Mouse (Mus musculus): Measurements from ENCODE around the gene Clybl.

Clybl gene

GRCm38 (mm10) chr14:122181078-122181814 lies at the start of gene Clybl:
Gene Clybl, plus strand, starts transcription at chr14:122181704.
- DNase-seq (ENCODE audit: low read depth, low spot score): peak; percentile 95

DNA sequence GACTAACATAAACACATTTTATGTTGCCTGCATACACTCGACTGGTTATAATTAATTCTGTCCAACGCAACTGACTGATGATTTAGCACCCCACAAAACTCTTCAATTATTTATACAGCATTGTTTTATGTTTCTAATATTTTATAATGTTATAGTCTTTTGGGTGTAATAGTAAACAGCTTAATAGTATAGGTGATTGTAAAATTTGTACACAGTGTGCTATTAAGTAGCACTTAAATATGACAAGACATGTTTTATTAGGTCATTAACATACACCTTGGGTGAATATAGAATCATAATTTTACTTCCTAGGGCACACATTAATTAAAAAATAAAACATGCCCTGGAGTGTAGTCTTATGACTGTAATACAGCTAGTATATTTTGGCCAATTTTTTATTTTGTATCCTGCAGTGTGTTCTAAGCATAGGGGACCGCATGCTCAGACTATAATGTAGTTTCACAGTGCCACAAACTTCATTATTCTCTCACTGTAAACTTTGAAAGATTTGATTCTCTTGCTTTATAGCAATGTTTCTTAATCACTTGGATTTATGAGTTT lies 45.1 kb upstream of the Clybl start:
- DNase-seq (ENCODE audit: low read depth, low spot score): no peak

GRCm38 (mm10) chr14:122137234-122137633 lies 44.3 kb upstream of the Clybl start:
- no peak for DNase-seq (ENCODE audit: low read depth, low spot score)

- no peak for DNase-seq (ENCODE audit: low read depth, low spot score)
Observed at GRCm38 (mm10) chr14:122140126-122140525, 41.4 kb upstream of the Clybl start.

DNA sequence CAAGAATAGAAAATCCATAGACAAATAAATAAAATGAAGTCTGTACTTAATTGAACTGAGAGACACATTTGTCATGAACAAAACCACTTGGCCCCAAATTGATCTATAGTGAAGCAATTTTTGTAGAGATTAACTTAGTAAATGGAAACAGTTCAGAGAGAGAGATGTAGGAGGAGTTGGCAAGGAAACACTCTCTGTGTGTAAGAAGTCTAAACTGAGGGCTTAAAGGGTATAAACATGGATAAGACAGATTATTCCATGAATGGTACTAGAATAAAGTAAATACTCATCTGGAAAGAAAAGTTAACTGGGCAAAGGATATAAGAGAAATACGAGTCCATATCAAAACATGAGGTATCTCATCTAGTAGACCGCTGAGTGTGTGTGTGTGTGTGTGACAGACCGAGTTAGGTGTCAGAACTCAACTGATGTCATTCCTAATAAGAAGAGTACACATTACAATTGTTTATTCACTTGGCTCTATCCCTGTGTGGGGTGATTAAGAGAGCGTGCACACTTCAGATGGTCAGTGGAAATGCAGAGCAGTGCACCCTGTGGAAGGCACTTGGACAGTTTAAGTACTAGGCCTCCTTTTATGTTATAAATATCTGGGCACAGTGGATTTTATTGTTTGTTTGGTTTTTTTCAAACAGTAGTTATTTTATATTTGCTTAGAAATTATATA lies 37.8 kb upstream of the Clybl start:
- DNase-seq (ENCODE audit: low read depth, low spot score): no peak

DNA sequence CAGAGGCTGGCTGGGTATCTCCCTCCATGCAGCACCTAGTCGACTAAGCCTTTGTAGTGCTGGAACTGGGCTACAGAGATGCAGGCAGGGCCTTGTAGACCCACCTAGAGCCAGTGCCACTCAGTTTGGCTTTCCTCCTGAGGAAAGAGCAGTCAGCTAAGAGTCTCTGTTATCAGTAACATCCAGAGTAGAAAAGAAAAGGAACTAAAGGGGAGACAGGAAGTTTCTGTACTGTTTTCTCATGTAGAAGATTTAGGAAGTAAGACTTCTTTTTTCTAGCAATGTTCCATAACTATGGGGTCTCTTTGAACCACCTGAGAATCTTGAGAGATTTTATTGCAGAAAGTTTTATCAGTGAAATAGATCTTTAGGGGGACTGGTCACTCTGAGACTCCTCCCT lies 36.1 kb upstream of the Clybl start:
- DNase-seq (ENCODE audit: low read depth, low spot score): no peak

DNA sequence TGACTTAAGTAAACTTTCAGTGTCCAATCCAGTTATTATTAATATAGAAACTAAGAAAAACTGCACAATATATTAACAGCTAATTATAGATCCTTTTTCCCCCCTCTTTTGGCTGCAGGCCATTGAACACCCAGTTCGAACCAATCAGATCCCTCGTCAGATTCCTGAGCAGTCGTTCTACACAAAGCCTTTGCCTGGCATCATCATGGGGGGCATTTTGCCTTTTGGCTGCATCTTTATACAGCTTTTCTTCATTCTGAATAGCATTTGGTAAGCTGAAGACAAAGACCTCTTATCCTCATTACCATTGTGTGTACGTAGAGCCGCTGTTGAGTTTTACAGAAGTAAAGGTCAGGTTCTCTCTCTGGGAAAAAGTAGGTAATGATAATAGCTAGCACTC lies 30.9 kb upstream of the Clybl start:
- DNase-seq (ENCODE audit: low read depth, low spot score): no peak

- no peak for DNase-seq (ENCODE audit: low read depth, low spot score)
Observed at GRCm38 (mm10) chr14:122157738-122158137, 23.8 kb upstream of the Clybl start.

GRCm38 (mm10) chr14:122160916-122161315 lies 20.6 kb upstream of the Clybl start:
- DNase-seq (ENCODE audit: low read depth, low spot score): no peak

GRCm38 (mm10) chr14:122168912-122169311 lies 12.6 kb upstream of the Clybl start:
- no peak for DNase-seq (ENCODE audit: low read depth, low spot score)

GRCm38 (mm10) chr14:122170202-122170781 lies 11.2 kb upstream of the Clybl start:
- DNase-seq (ENCODE audit: low read depth, low spot score): peak; percentile 10

DNA sequence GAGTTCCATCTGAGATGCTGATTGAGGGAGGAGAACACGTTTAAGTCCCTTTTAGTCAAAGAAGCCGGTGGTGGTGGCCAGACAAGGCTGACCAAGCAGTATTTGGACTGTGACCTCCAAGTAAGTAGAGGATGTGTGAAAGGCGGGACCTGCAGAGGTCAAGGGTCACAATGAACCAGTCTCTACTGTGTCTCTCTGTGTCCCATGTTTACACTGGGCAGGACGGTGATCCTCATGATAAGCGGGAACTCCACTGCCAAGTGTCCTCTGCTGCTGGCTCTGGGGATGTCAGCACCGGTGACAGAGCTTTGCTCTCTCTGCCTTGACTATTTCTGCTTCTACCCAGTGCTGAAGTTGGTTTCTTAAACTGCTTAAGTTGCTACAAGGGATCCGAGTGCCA lies 10.5 kb upstream of the Clybl start:
- DNase-seq (ENCODE audit: low read depth, low spot score): no peak

GRCm38 (mm10) chr14:122176263-122176798 lies 5.2 kb upstream of the Clybl start:
- DNase-seq (ENCODE audit: low read depth, low spot score): no peak

DNA sequence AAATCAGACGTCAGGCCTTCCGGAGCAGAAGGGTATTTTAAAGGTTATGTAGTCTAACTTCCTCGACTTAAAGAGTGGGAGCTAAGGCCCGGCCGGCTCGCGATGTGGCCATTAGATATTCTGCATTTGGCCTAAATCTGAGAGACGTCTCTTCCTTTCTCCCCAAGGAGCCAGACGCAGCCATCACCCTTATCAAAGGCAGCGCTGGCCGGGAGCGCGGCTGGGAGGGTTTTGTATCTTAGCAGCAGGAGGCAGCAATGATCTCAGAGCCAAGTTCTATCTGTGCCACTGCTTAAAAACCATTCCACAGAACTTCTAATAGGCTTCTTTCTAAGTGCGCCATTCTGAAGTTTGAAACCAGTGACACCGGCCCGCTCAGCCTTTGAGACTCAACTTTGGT lies 2.2 kb upstream of the Clybl start:
- no peak for DNase-seq (ENCODE audit: low read depth, low spot score)

- DNase-seq (ENCODE audit: low read depth, low spot score): no peak
Observed at GRCm38 (mm10) chr14:122181815-122182157, 282 bp downstream of the Clybl start.

GRCm38 (mm10) chr14:122182220-122182619 lies 716 bp downstream of the Clybl start:
- DNase-seq (ENCODE audit: low read depth, low spot score): no peak

GRCm38 (mm10) chr14:122183974-122184373 lies 2.5 kb downstream of the Clybl start:
- peak; percentile 31 for DNase-seq (ENCODE audit: low read depth, low spot score)

DNA sequence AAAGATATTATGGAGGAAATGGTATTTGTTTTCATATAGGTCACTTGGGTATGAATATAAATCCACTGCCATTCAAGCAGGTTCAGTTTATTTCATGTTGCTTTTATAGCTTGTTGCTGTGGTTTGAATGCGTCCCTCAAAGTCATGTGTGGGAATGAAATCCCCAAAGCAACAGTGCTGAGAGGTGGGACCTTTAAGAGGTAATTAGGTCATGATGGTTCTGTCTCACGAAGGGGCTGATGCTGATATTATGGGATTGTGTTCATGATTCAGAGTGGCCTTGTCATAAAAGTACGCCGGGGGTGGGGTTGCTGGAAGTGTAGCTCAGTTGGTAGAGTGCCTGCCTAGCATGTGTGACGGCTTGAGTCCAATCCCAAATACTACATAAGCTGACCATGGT lies 6.7 kb downstream of the Clybl start:
- no peak for DNase-seq (ENCODE audit: low read depth, low spot score)

- DNase-seq (ENCODE audit: low read depth, low spot score): no peak
Observed at GRCm38 (mm10) chr14:122189901-122190300, 8.4 kb downstream of the Clybl start.

- no peak for DNase-seq (ENCODE audit: low read depth, low spot score)
Observed at GRCm38 (mm10) chr14:122190527-122190926, 9.0 kb downstream of the Clybl start.

DNA sequence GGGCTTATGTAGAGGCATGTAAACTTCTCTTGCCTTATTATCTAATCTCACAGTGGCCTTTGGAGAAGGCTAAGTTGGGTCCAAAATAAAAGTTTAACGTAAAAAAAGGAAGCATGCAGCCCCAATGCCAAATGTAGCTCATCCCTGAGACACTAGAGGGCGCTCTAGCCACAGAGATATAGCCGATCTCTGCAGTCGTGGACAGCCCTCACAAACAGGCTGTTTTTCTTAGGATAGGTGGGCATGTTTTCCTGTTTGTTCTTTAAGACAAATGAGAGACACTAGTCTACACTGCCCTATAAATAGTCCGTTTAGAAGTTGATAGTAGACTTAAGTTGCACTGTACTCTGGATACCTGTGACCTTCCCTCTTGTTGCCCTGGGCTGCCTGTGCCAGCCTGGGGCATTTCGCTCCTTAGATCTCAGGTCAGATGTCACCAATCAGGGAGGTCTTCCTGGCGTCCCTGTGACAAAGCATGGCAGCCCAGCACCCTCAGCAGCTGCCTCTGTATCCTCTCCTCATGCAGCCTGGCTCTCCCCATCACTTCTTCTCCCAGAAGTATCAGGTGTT lies 9.5 kb downstream of the Clybl start:
- DNase-seq (ENCODE audit: low read depth, low spot score): peak; percentile 83

DNA sequence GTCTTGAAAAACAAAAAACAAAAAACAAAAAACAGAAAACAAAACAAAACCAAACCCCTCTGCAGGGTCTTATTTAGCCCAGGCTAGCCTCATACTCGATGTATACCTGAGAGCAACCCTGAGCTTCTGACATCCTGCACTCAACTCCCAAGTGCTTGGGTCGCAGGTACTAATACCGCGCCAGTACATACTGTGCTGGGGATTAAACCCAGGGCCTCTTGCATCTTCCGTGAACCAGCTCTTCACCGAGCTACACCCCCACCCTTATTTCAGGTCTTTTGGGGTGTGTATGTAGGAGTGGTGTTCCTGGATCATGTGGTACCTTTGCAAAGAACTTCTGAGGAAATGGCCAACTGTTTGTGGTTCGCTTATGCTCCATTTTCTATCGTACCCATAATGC lies 13.1 kb downstream of the Clybl start:
- DNase-seq (ENCODE audit: low read depth, low spot score): no peak

Data from 3T3-L1 (cell line).